Mouse (Mus musculus) MEL (cell line): ENCODE results near the gene Calcr.

Experiments used
- CHD2 ChIP-seq: IDR thresholded peaks from 2 replicates; pipeline ENCODE4 v1.6.1; 2011; ENCODE audit warnings: low read length, improper control_type of control experiment
- CTCF ChIP-seq, 3 experiments: IDR thresholded peaks in 2 of 3; conservative IDR thresholded peaks in 1 of 3; 2 replicates each; pipeline ENCODE4 v1.5.1; 2011 to 2012; ENCODE audit warnings: low read length in 3 of 3, low read depth in 2 of 3, mild to moderate bottlenecking in 2 of 3, improper control_type of control experiment in 1 of 3, inconsistent platforms in 1 of 3, mixed read lengths in 1 of 3, moderate library complexity in 1 of 3; ENCODE audit not compliant: control insufficient read depth in 1 of 3, insufficient read depth in 1 of 3, poor library complexity in 1 of 3, severe bottlenecking in 1 of 3
- E2F4 ChIP-seq: IDR thresholded peaks from 2 replicates; pipeline ENCODE4 v1.6.1; 2011; ENCODE audit warnings: low read depth, low read length, improper control_type of control experiment, borderline replicate concordance
- KAT2A ChIP-seq: conservative IDR thresholded peaks from 2 replicates; pipeline ENCODE4 v1.6.1; 2012; ENCODE audit warnings: low read depth, low read length, improper control_type of control experiment, inconsistent platforms
- MAFK ChIP-seq: IDR thresholded peaks from 2 replicates; pipeline ENCODE4 v1.6.1; 2011; ENCODE audit warnings: low read depth, mild to moderate bottlenecking, low read length, improper control_type of control experiment, borderline replicate concordance
- MYC ChIP-seq: IDR thresholded peaks from 2 replicates; pipeline ENCODE4 v1.6.1; 2011; ENCODE audit warnings: low read depth, mild to moderate bottlenecking, low read length, improper control_type of control experiment, moderate library complexity
- POLR2A ChIP-seq, 2 experiments: IDR thresholded peaks; 2 replicates each; pipeline ENCODE4 v1.6.1; 2011 to 2012; ENCODE audit warnings: low read length in 2 of 2, mild to moderate bottlenecking in 2 of 2, control low read depth in 1 of 2, improper control_type of control experiment in 1 of 2, low read depth in 1 of 2, moderate library complexity in 1 of 2; ENCODE audit not compliant: control insufficient read depth in 1 of 2, insufficient read depth in 1 of 2, poor library complexity in 1 of 2
- RCOR1 ChIP-seq: IDR thresholded peaks from 2 replicates; pipeline ENCODE4 v1.6.1; 2012; ENCODE audit warnings: low read depth, mild to moderate bottlenecking, inconsistent platforms, low read length, improper control_type of control experiment
- SMC3 ChIP-seq: IDR thresholded peaks from 2 replicates; pipeline ENCODE4 v1.6.1; 2011; ENCODE audit warnings: low read depth, low read length, improper control_type of control experiment
- TAL1 ChIP-seq: IDR thresholded peaks from 2 replicates; pipeline ENCODE4 v1.6.1; 2012; ENCODE audit warnings: mild to moderate bottlenecking, inconsistent platforms, low read length, moderate library complexity, mixed read lengths
- TCF12 ChIP-seq: IDR thresholded peaks from 2 replicates; pipeline ENCODE4 v1.6.1; 2014; ENCODE audit warnings: low read depth, mild to moderate bottlenecking, inconsistent platforms, low read length, improper control_type of control experiment, moderate library complexity
- USF2 ChIP-seq, 2 experiments: IDR thresholded peaks; 2 replicates each; pipeline ENCODE4 v1.6.1; 2011 to 2012; ENCODE audit warnings: improper control_type of control experiment in 2 of 2, low read length in 2 of 2, borderline replicate concordance in 1 of 2, inconsistent platforms in 1 of 2, low read depth in 1 of 2, mild to moderate bottlenecking in 1 of 2; ENCODE audit not compliant: insufficient read depth in 1 of 2
- ZNF384 ChIP-seq: IDR thresholded peaks from 2 replicates; pipeline ENCODE4 v1.6.1; 2012; ENCODE audit warnings: low read depth, mild to moderate bottlenecking, inconsistent platforms, low read length, improper control_type of control experiment

GRCm38 (mm10) chr6:3677806-3678205 is 86.7 kb downstream of the Calcr start:
- no peak for TF ChIP-seq CTCF (IDR thresholded peaks at IDR 0.05 in 2 of 3, conservative IDR thresholded peaks at IDR 0.05 in 1 of 3; ENCODE audit: control insufficient read depth in 1 of 3, insufficient read depth in 1 of 3, low read depth in 2 of 3, low read length in 3 of 3, poor library complexity in 1 of 3, severe bottlenecking in 1 of 3)
- no peak for TF ChIP-seq MAFK
- TF ChIP-seq POLR2A (IDR thresholded peaks at IDR 0.05; ENCODE audit: control insufficient read depth in 1 of 2, insufficient read depth in 1 of 2, low read depth in 1 of 2, low read length in 2 of 2, poor library complexity in 1 of 2): no peak
- no peak for TF ChIP-seq SMC3
- no peak for TF ChIP-seq RCOR1
- TF ChIP-seq MYC: no peak
- TF ChIP-seq CHD2: no peak
- TF ChIP-seq KAT2A: no peak
- TF ChIP-seq TCF12: no peak
- no peak for TF ChIP-seq E2F4
- TF ChIP-seq TAL1: no peak
- no peak for TF ChIP-seq ZNF384
- TF ChIP-seq USF2 (IDR thresholded peaks at IDR 0.05; ENCODE audit: borderline replicate concordance in 1 of 2, insufficient read depth in 1 of 2, low read depth in 1 of 2, low read length in 2 of 2): no peak
